Mouse (Mus musculus) heart, embryonic 13.5 days (tissue): ENCODE data around the gene Traip. TPM values are rescaled to one million over a fixed set of nuclear protein-coding genes. Genes with fewer than 3 reads are reported as not detected.

ENCODE experiments used
- ATAC-seq: fragments of 200-750 bp; cut with Nextera tagmentation; 2 replicates; pipeline ENCODE4 v1.8.0; 2017; ENCODE audit warnings: moderate TSS enrichment; ENCODE audit not compliant: insufficient number of reproducible peaks, low FRiP score, low TSS enrichment; ENCODE audit errors: extremely low read depth
- H3K27ac ChIP-seq: fragments of 300-500 bp; sonication (generic); replicated peaks from 2 replicates; pipeline ENCODE4 v1.5.1; 2015; ENCODE audit warnings: moderate library complexity, mild to moderate bottlenecking, inconsistent platforms
- H3K27me3 ChIP-seq: fragments of 300-500 bp; sonication (generic); replicated peaks from 2 replicates; pipeline ENCODE4 v1.6.1; 2015; ENCODE audit warnings: mild to moderate bottlenecking, inconsistent platforms
- H3K36me3 ChIP-seq: fragments of 300-500 bp; sonication (generic); 2 replicates; pipeline ENCODE4 v1.6.1; 2015; ENCODE audit warnings: mild to moderate bottlenecking, inconsistent platforms
- H3K4me1 ChIP-seq: fragments of 300-500 bp; sonication (generic); 2 replicates; pipeline ENCODE4 v1.6.1; 2015; ENCODE audit warnings: inconsistent platforms
- H3K4me2 ChIP-seq: fragments of 300-500 bp; sonication (generic); 2 replicates; pipeline ENCODE4 v1.6.1; 2015; ENCODE audit warnings: inconsistent platforms, mild to moderate bottlenecking, moderate library complexity
- H3K4me3 ChIP-seq: fragments of 300-500 bp; sonication (generic); 2 replicates; pipeline ENCODE4 v1.5.1; 2015; ENCODE audit warnings: moderate library complexity, mild to moderate bottlenecking, inconsistent platforms
- H3K9ac ChIP-seq: fragments of 300-500 bp; sonication (generic); 2 replicates; pipeline ENCODE4 v1.6.1; 2015; ENCODE audit warnings: inconsistent platforms, mild to moderate bottlenecking, moderate library complexity
- H3K9me3 ChIP-seq: fragments of 300-500 bp; sonication (generic); 2 replicates; pipeline ENCODE4 v1.6.1; 2016; ENCODE audit warnings: inconsistent platforms
- WGBS: fragments of 180-500 bp; shearing (Covaris S2); methylation state at CpG from one replicate; pipeline ENCODE4 v1.1.7; 2015; ENCODE audit warnings: mixed read lengths; 5-methylcytosine and 5-hydroxymethylcytosine counted together
- polyA plus RNA-seq: library from polyadenylated mRNA; unstranded; fragments of >200 nt; fragmentation: Nextera tagmentation; extraction: Ambion mirVana; gene quantifications from 2 replicates; pipeline ENCODE4 v1.2.1, GENCODE M21; 2015

The Traip gene
- polyA plus RNA-seq, result 11.9 and 12.4 TPM in 2 replicates

DNA sequence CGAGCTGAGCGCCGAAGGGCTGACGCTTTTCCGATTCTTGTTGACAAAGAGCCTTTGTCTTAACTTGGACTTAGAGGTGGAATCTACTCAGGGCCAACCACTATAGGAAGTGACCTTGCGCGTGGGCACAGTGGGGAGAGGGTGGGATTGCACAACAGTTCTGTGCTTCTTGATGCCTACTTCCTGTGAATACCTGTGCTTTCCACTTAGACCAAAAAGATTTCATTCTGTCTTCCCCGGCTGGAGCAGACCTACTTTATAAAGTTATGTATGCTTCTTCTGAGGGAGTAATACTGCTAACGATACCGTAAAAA, at the start of gene Traip:
Gene Traip (plus strand): TSS at position 215 of the 314 bp plus-strand sequence.
- peak within 1 kb of the TSS; percentile 72 for H3K4me3 ChIP-seq
- H3K27me3 ChIP-seq, result no peaks in the 10 kb centered on the region
- peak within 1 kb of the TSS; percentile 90 for H3K4me2 ChIP-seq
- peak within 1 kb of the TSS; percentile 85 for H3K9ac ChIP-seq
- peaks cover 18% of the 10 kb centered on the region for H3K4me1 ChIP-seq
- 91% methylated on average over 10 of the region's 10 CpGs for WGBS
- H3K9me3 ChIP-seq, result no peaks in the 10 kb centered on the region
- no peak for ATAC-seq
- peak within 1 kb of the TSS; percentile 68 for H3K27ac ChIP-seq
- no peaks in the 10 kb centered on the region for H3K36me3 ChIP-seq

DNA sequence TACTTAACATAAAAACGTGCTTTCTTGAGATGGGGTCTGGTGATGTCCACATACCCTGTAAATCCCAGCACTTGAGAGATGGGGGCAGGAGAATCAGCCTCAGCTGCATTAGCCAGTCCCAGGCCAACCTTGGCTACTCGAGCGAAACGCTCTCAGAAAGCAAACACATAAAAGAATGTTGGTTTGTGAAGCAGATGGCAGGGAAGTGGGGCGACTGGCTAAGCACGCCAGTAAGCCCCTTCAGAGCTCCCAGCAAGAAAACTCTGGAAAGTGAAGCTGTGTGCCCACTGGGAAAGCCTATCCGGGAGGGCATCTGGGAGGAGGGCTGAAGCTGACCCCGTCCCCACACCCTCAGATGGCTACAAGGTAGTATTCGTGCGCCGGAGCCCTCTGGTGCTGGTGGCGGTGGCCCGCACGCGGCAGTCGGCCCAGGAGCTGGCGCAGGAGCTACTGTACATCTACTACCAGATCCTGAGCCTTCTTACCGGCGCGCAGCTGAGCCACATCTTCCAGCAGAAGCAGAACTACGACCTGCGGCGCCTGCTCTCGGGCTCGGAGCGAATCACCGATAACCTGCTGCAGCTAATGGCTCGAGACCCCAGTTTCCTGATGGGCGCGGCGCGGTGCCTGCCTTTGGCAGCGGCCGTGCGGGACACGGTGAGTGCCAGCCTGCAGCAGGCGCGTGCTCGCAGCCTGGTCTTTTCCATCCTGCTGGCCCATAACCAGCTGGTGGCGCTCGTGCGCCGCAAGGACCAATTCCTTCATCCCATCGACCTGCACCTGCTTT, 48.9 kb upstream of the Traip start:
- Histone ChIP-seq H3K27me3 (peaks cover 35% of the 10 kb centered on the region), H3K4me3 (peak overlapping the region; percentile 48), H3K36me3 (peaks cover 33% of the 10 kb centered on the region), H3K4me2 (peak overlapping the region; percentile 75), H3K4me1 (peaks cover 15% of the 10 kb centered on the region), H3K9ac (peak overlapping the region; percentile 71), H3K9me3 (no peaks in the 10 kb centered on the region), H3K27ac (no peak overlapping the region)
- 6% methylated on average over 44 of the region's 44 CpGs for WGBS
- ATAC-seq, result no peak

- Histone ChIP-seq H3K4me3 (peak overlapping the region; percentile 48; the same call in 1 of the 2 replicates), H3K27me3 (peaks cover 35% of the 10 kb centered on the region), H3K27ac (no peak overlapping the region), H3K9ac (no peak overlapping the region), H3K9me3 (no peaks in the 10 kb centered on the region), H3K36me3 (peaks cover 32% of the 10 kb centered on the region), H3K4me2 (peak overlapping the region; percentile 75), H3K4me1 (peaks cover 20% of the 10 kb centered on the region)
- no peak for ATAC-seq
- WGBS, result 21% methylated on average over 17 of the region's 17 CpGs
Observed at GRCm38 (mm10) chr9:107901627-107901914, 48.4 kb upstream of the Traip start.

DNA sequence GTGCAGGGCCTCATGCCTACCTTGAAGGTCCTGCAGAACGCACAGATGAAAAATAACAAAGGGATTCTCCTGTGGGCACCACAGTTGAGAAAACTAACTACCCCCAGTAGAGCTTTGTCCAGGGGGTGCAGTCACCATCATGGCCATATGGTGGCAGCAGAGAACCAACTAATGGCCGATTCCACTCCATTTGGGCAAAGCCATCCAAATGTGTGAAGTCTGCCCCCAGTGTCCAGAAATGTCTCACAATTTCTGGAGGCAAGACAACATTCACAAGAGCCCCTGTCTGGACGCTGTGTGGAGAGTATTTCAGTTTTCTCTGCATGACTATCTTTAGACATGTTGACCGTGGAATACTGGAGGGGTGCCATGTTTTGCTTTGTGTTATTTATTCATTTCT, 45.2 kb upstream of the Traip start:
- H3K36me3 ChIP-seq, result peaks cover 20% of the 10 kb centered on the region
- H3K4me2 ChIP-seq, result no peak overlapping the region
- H3K4me1 ChIP-seq, result peaks cover 48% of the 10 kb centered on the region
- 3% methylated on average over 4 of the region's 4 CpGs for WGBS
- no peak for ATAC-seq
- peaks cover 34% of the 10 kb centered on the region for H3K27me3 ChIP-seq
- H3K9ac ChIP-seq, result no peak overlapping the region
- no peak overlapping the region for H3K4me3 ChIP-seq
- no peaks in the 10 kb centered on the region for H3K9me3 ChIP-seq
- H3K27ac ChIP-seq, result 0 out of 2 replicates have a peak overlapping the region, but pooled peaks have one; percentile 36

DNA sequence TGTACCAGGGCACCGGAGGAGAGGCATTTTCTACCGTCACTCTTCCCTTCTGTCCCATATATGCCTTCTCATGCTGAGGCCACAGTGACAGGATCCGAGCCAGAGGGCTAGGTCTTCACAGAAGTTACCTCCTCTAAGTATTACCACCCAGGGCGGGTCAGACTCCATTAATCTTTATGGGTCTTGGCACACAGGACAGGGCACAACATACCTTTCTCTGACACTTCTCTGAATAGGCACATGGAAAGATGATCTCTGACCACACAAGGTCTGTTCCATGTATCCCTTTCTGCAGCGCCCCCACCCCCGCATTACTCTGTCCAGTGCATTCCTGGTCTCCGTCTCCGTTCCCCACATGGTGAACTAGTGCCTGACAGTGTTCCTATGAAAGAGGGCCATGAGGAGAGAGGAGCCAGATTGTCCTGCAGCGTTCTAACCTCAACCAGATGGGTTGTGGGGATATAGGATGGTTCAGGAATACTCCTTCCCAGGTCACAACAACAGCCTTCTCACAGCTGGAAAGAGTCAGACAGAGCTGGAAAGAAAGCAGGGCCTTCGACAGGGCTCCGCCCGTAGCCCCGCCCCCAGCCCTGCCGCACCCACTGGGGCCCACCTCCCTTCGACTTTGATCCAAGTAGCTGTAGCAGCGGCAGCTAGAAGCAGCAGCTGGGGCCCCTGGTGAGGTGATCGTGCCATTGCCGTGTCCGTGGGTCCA, 43.5 kb upstream of the Traip start, which contains the start of gene Mst1r:
Gene Mst1r (plus strand): TSS at position 622 of the 715 bp plus-strand sequence.
- H3K4me2 ChIP-seq, result peak within 1 kb of the TSS; percentile 83
- peak within 1 kb of the TSS; percentile 51 for H3K4me3 ChIP-seq
- H3K36me3 ChIP-seq, result 0 out of 2 replicates have a peak, but pooled peaks cover 12% of the 10 kb centered on the region
- no peaks in the 10 kb centered on the region for H3K9me3 ChIP-seq
- peaks cover 41% of the 10 kb centered on the region for H3K4me1 ChIP-seq
- peaks cover 20% of the 10 kb centered on the region for H3K27me3 ChIP-seq
- peak; percentile 50; the same call in 1 of the 2 replicates for ATAC-seq
- peak within 1 kb of the TSS; percentile 82 for H3K9ac ChIP-seq
- WGBS, result 17% methylated on average over 19 of the region's 19 CpGs
- H3K27ac ChIP-seq, result peak within 1 kb of the TSS; percentile 59

GRCm38 (mm10) chr9:107906967-107907800, 42.8 kb upstream of the Traip start:
- peak overlapping the region; percentile 83 for H3K4me2 ChIP-seq
- H3K4me1 ChIP-seq, result peaks cover 41% of the 10 kb centered on the region
- H3K9me3 ChIP-seq, result no peaks in the 10 kb centered on the region
- 47% methylated on average over 31 of the region's 31 CpGs for WGBS
- H3K27ac ChIP-seq, result peak overlapping the region; percentile 46; the same call in 1 of the 2 replicates
- 0 out of 2 replicates have a peak, but pooled peaks cover 8% of the 10 kb centered on the region for H3K36me3 ChIP-seq
- peak overlapping the region; percentile 82 for H3K9ac ChIP-seq
- peaks cover 16% of the 10 kb centered on the region for H3K27me3 ChIP-seq
- H3K4me3 ChIP-seq, result peak overlapping the region; percentile 51
- no peak for ATAC-seq

DNA sequence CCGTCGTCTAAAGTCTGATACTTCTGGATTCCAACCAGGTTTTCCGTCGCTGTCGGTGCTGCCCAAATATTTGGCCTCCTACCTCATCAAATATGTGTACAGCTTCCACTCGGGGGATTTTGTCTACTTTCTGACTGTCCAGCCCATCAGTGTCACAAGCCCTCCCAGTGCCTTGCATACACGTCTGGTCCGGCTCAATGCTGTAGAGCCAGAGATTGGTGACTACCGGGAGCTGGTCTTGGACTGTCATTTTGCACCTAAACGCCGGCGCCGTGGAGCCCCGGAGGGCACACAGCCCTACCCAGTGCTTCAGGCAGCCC, 42.2 kb upstream of the Traip start:
- ATAC-seq, result no peak
- H3K9ac ChIP-seq, result peak overlapping the region; percentile 82
- H3K36me3 ChIP-seq, result peaks cover 3% of the 10 kb centered on the region; the same call in 1 of the 2 replicates
- H3K9me3 ChIP-seq, result no peaks in the 10 kb centered on the region
- H3K27ac ChIP-seq, result peak overlapping the region; percentile 46
- H3K27me3 ChIP-seq, result peaks cover 15% of the 10 kb centered on the region; the same call in 1 of the 2 replicates
- H3K4me2 ChIP-seq, result peak overlapping the region; percentile 83
- H3K4me1 ChIP-seq, result peaks cover 41% of the 10 kb centered on the region
- peak overlapping the region; percentile 51 for H3K4me3 ChIP-seq
- WGBS, result 64% methylated on average over 14 of the region's 14 CpGs

DNA sequence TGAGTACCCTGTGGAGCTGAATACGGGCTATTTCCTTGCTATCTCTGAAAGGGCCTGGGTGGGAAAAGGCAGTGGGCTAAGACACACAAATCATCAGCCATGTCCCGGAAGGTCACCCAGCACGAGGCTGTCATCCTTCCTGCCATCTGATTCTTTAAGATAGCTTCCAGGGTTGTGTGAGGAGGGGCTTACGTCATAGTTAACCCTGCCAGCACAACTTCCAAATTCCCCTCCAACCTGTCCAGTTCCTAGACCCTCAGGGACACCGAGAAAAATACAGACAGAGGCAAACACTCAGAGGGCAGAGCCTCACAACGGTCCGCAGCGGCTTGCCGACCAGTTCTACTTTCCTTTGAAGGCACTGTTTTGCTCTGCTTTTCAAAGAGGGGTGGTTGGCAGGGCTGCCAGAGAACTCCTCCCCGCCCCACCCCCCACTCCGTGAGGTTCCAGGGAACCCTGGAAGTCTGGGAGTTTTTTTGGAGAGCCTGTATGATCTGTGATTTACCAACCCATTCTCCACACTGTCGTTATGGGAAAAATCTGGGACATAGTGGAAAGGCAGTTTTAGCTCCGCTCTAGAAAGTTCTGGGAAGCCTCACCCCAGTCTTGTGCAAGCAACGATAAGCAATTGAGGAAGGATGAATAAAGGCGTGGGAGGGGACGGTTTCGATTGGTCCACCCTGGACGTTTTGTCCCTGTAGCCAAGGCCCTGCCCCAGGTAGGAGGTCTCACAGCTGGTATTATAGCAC, 41.4 kb upstream of the Traip start:
- Histone ChIP-seq H3K4me2 (peak overlapping the region; percentile 83), H3K4me3 (peak overlapping the region; percentile 51), H3K27ac (peak overlapping the region; percentile 46), H3K9ac (peak overlapping the region; percentile 82), H3K4me1 (peaks cover 48% of the 10 kb centered on the region), H3K9me3 (no peaks in the 10 kb centered on the region), H3K36me3 (peaks cover 3% of the 10 kb centered on the region; the same call in 1 of the 2 replicates), H3K27me3 (peaks cover 20% of the 10 kb centered on the region; the same call in 1 of the 2 replicates)
- 33% methylated on average over 18 of the region's 18 CpGs for WGBS
- ATAC-seq, result no peak

DNA sequence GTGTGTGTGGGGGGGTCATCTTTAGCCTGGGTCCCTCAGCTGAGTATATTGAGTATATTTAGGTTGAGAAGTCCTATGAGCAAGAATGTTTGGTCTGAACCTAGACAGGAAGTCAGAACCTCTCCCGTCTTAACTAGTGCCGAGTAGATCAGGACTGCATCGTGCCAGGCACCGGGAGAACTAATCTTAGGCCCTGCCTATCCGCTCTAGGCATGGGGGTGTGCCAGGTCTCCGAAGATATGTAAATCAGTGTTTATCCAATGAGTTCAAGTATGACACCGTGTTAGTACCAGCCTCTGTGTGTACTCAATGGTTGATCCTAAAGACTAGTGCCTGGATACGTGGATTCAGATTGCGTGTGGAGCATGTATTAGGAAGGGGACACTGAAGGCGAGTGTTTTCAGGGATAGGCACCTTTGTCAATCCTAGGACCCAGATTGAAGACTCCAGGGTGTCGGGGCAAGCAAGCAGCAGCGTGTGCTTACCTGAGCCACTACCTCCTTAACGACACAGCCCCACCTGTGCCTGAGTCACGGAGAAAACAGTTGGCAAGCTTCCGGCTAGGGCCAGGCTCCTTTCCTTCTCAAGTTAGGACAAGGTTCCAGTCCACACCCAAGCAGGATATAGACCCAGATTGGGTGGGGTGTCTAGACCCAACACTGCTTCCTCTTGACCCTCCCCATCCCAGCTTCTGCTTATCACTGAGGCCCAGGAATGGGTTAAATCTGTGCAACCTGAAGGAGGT, 39.7 kb upstream of the Traip start:
- Histone ChIP-seq H3K4me1 (peaks cover 44% of the 10 kb centered on the region), H3K27ac (peak overlapping the region; percentile 72)

More for the DNA sequence above, 39.7 kb upstream of the Traip start:
- Histone ChIP-seq H3K4me2 (peak overlapping the region; percentile 83), H3K9me3 (no peaks in the 10 kb centered on the region), H3K9ac (no peak overlapping the region), H3K4me3 (no peak overlapping the region), H3K27me3 (peaks cover 30% of the 10 kb centered on the region), H3K36me3 (peaks cover 3% of the 10 kb centered on the region; the same call in 1 of the 2 replicates)
- no peak for ATAC-seq
- WGBS, result 68% methylated on average over 15 of the region's 15 CpGs
